Mouse (Mus musculus): ENCODE results near the gene Tsc22d3.
A peak's percentile ranks its signal among the peaks of the same experiment; 100 is the strongest.
"Not testable (repeated sequence)": the region's sequence is repeated elsewhere in the genome, so short reads cannot be mapped to it uniquely, and the experiment has no call there.

Gene Tsc22d3

GRCm38 (mm10) chrX:140567711-140568407 is 32.6 kb downstream of the Tsc22d3 start:
- no peak for DNase-seq (ENCODE audit: low spot score in 2 of 2)

GRCm38 (mm10) chrX:140565759-140566158 is 34.7 kb downstream of the Tsc22d3 start:
- no peak for DNase-seq (ENCODE audit: low spot score in 2 of 2)

- DNase-seq (ENCODE audit: low spot score in 2 of 2), result peak in 1 of 2 experiments; percentile 20
Observed at GRCm38 (mm10) chrX:140565212-140565611, 35.2 kb downstream of the Tsc22d3 start.

- peak in 1 of 2 experiments; percentile 4 for DNase-seq (ENCODE audit: low spot score in 2 of 2)
Observed at GRCm38 (mm10) chrX:140564777-140565176, 35.7 kb downstream of the Tsc22d3 start.

- peak in 1 of 2 experiments; percentile 13 for DNase-seq (ENCODE audit: low spot score in 2 of 2)
Observed at GRCm38 (mm10) chrX:140558176-140558844, 42.1 kb downstream of the Tsc22d3 start.

- DNase-seq (ENCODE audit: low spot score in 2 of 2), result no peak
Observed at GRCm38 (mm10) chrX:140555965-140556364, 44.5 kb downstream of the Tsc22d3 start.

GRCm38 (mm10) chrX:140555423-140555822 is 45.0 kb downstream of the Tsc22d3 start:
- no peak for DNase-seq (ENCODE audit: low spot score in 2 of 2)

GRCm38 (mm10) chrX:140547660-140548419 is 52.6 kb downstream of the Tsc22d3 start:
- DNase-seq (ENCODE audit: low spot score in 2 of 2), result no peak

- peak in 1 of 2 experiments; percentile 53 for DNase-seq (ENCODE audit: low spot score in 2 of 2)
Observed at GRCm38 (mm10) chrX:140544737-140545136, 55.7 kb downstream of the Tsc22d3 start.

- peak; percentile 20 to 25 for DNase-seq (ENCODE audit: low spot score in 2 of 2)
Observed at GRCm38 (mm10) chrX:140542938-140543673, 57.4 kb downstream of the Tsc22d3 start.

- peak; percentile 25 to 36 for DNase-seq (ENCODE audit: low spot score in 2 of 2)
Observed at GRCm38 (mm10) chrX:140542474-140542845, 58.0 kb downstream of the Tsc22d3 start.

- DNase-seq (ENCODE audit: low spot score in 2 of 2), result no peak
Observed at GRCm38 (mm10) chrX:140541711-140542473, 58.6 kb downstream of the Tsc22d3 start.

GRCm38 (mm10) chrX:140540500-140541114 is 59.9 kb downstream of the Tsc22d3 start:
- DNase-seq (ENCODE audit: low spot score in 2 of 2), result no peak

- not testable (repeated sequence) for DNase-seq (ENCODE audit: low spot score in 2 of 2)
Observed at GRCm38 (mm10) chrX:140539831-140540230, 60.6 kb downstream of the Tsc22d3 start.

- DNase-seq (ENCODE audit: low spot score in 2 of 2), result no peak
Observed at GRCm38 (mm10) chrX:140539111-140539680, 61.3 kb downstream of the Tsc22d3 start.

- DNase-seq (ENCODE audit: low spot score in 2 of 2), result no peak
Observed at GRCm38 (mm10) chrX:140538649-140539048, 61.8 kb downstream of the Tsc22d3 start.

GRCm38 (mm10) chrX:140537662-140538061 is 62.8 kb downstream of the Tsc22d3 start:
- no peak for DNase-seq (ENCODE audit: low spot score in 2 of 2)

GRCm38 (mm10) chrX:140535487-140535886 is 65.0 kb downstream of the Tsc22d3 start:
- no peak for DNase-seq (ENCODE audit: low spot score in 2 of 2)

GRCm38 (mm10) chrX:140534306-140534705 is 66.2 kb downstream of the Tsc22d3 start:
- DNase-seq (ENCODE audit: low spot score in 2 of 2), result no peak

GRCm38 (mm10) chrX:140532325-140532724 is 68.1 kb downstream of the Tsc22d3 start:
- no peak for DNase-seq (ENCODE audit: low spot score in 2 of 2)
